Mouse (Mus musculus): ENCODE measurements at regions not wholly inside any gene's neighbourhood (a gene's known extent, or its start where the extent isn't known, plus 50 kb on each side); places are given as distances from the start of the nearest gene placed in this dataset.

DNA sequence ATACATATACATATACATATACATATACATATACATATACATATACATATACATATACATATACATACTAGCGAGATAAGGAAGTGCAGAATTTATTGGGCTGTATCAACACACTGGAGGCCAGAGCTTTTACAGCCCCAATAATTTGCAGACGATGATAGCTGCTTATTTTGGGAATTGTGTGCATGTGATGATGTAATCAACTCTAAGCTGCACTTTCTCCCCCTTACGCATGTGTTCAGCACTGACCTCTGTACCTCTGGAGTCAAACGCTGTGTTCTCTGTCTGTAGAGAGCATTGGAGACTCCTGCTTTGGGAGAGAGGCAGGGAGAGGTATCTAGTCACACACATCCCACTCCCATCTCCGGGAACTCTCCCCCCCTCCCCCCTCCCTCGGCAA lies 52.0 kb upstream of the Ppara start:
- Histone ChIP-seq H3K9me3 (ENCODE audit: control insufficient read depth, low read length) (no peaks in the 10 kb centered on the region), H3K36me3 (ENCODE audit: control insufficient read depth) (no peaks in the 10 kb centered on the region), H3K4me1 (ENCODE audit: control insufficient read depth) (no peaks in the 10 kb centered on the region), H3K4me3 (replicated peaks) (no peak overlapping the region), H3K27me3 (ENCODE audit: control insufficient read depth) (peaks cover 2% of the 10 kb centered on the region; the same call in 1 of the 2 replicates)
- TF ChIP-seq TAL1 (IDR thresholded peaks at IDR 0.05; ENCODE audit: low read length) (no peak), GATA1 (IDR thresholded peaks at IDR 0.05; ENCODE audit: low read length) (no peak)

- peaks cover 2% of the 10 kb centered on the region; the same call in 1 of the 2 replicates for H3K27me3 ChIP-seq (ENCODE audit: control insufficient read depth)
Observed at GRCm38 (mm10) chr15:85683271-85683670, 51.5 kb upstream of the Ppara start.

DNA sequence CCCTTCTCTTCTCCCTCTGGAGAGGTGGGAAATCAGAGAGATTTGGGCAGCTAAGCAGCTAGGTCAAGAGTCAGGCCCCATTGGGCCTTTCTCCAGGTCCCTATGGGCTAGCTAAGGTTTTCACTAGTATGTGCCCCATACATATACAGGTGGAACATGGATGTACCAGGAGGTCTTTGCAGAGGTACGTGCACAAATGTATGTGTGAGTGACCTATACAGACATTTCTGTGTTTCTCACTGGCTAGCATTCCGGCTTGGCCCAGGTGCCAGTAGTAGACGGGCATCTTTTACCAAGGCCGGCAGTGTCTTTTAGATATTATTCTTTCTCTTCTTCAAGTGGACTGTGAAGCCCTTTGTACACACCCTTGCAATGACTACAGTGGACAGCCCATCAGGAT lies 51.1 kb upstream of the Ppara start:
- Histone ChIP-seq H3K4me3 (replicated peaks) (no peak overlapping the region), H3K9me3 (ENCODE audit: control insufficient read depth, low read length) (no peaks in the 10 kb centered on the region), H3K27me3 (ENCODE audit: control insufficient read depth) (no peaks in the 10 kb centered on the region; the same call in 1 of the 2 replicates), H3K36me3 (ENCODE audit: control insufficient read depth) (no peaks in the 10 kb centered on the region), H3K4me1 (ENCODE audit: control insufficient read depth) (no peaks in the 10 kb centered on the region)
- TF ChIP-seq TAL1 (IDR thresholded peaks at IDR 0.05; ENCODE audit: low read length) (no peak), GATA1 (IDR thresholded peaks at IDR 0.05; ENCODE audit: low read length) (no peak)

More at GRCm38 (mm10) chr15:85683271-85683670, 51.5 kb upstream of the Ppara start:
- no peaks in the 10 kb centered on the region for H3K9me3 ChIP-seq (ENCODE audit: control insufficient read depth, low read length)
- H3K4me1 ChIP-seq (ENCODE audit: control insufficient read depth), result no peaks in the 10 kb centered on the region
- TF ChIP-seq GATA1 (IDR thresholded peaks at IDR 0.05; ENCODE audit: low read length), result no peak
- no peak for TF ChIP-seq TAL1 (IDR thresholded peaks at IDR 0.05; ENCODE audit: low read length)
- no peaks in the 10 kb centered on the region for H3K36me3 ChIP-seq (ENCODE audit: control insufficient read depth)
- H3K4me3 ChIP-seq (replicated peaks), result no peak overlapping the region

- H3K27me3 ChIP-seq (ENCODE audit: control insufficient read depth), result no peaks in the 10 kb centered on the region
- no peak for TF ChIP-seq TAL1 (IDR thresholded peaks at IDR 0.05; ENCODE audit: low read length)
- TF ChIP-seq GATA1 (IDR thresholded peaks at IDR 0.05; ENCODE audit: low read length), result no peak
- H3K4me3 ChIP-seq (replicated peaks), result no peak overlapping the region
- H3K36me3 ChIP-seq (ENCODE audit: control insufficient read depth), result no peaks in the 10 kb centered on the region
- no peaks in the 10 kb centered on the region for H3K9me3 ChIP-seq (ENCODE audit: control insufficient read depth, low read length)
- no peaks in the 10 kb centered on the region for H3K4me1 ChIP-seq (ENCODE audit: control insufficient read depth)
Observed at GRCm38 (mm10) chr15:85684164-85684708, 50.5 kb upstream of the Ppara start.

- Histone ChIP-seq H3K4me3 (replicated peaks) (no peak overlapping the region), H3K4me1 (ENCODE audit: control insufficient read depth) (no peaks in the 10 kb centered on the region), H3K9me3 (ENCODE audit: control insufficient read depth, low read length) (no peaks in the 10 kb centered on the region), H3K36me3 (ENCODE audit: control insufficient read depth) (no peaks in the 10 kb centered on the region), H3K27me3 (ENCODE audit: control insufficient read depth) (no peaks in the 10 kb centered on the region)
- TF ChIP-seq GATA1 (IDR thresholded peaks at IDR 0.05; ENCODE audit: low read length) (no peak), TAL1 (IDR thresholded peaks at IDR 0.05; ENCODE audit: low read length) (no peak)
Observed at GRCm38 (mm10) chr15:85684875-85685274, 49.9 kb upstream of the Ppara start.
